Mouse (Mus musculus) forelimb bud, embryonic 11.5 days (tissue): ENCODE measurements at regions not wholly inside any gene's neighbourhood (a gene's known extent, or its start where the extent isn't known, plus 50 kb on each side); places are given as distances from the start of the nearest gene placed in this dataset.

Source experiments
- DNase-seq: peaks from one replicate; pipeline ENCODE4 v3.0.0-alpha.2; 2012; ENCODE audit warnings: low read depth, low spot score

DNA sequence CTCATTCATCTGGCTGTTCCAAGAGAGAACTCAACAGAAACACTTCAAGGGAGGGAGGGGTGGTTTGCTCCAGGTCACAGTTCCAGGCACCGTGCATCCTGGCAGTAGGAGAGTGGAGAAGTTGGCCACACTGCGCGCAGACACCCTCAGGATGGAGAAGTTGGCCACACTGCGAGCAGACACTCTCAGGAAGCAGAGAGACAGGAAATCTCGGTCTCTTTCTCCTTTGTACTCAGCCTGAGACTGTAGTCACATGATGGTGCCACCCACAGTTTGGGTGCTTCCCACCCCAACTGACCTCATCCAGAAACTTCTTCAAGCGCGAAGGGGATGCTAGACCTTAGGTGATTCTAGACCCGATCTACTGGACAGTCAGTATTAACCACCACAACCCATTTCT is 170.4 kb downstream of the Bcl11b start:
- no peak for DNase-seq

DNA sequence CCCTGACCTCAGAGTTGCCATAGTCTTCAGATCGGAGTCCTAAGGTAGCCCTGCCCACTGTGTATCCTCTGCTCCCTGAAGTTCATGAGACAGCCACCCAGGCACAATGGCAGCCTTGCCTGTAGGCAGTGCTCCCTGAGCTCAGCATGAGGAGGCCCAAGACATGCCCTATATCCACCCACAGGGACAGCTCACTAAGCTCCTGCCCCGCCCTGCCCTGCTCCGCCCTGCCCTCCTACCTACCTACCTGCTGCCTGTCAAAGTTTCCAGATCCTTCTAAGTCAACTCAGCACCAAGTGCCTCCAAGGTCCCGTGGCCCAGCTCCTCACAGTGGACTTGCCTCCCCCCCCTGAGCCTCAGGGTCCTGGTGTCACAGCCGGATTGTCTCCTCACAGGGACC is 168.9 kb downstream of the Bcl11b start:
- no peak for DNase-seq

DNA sequence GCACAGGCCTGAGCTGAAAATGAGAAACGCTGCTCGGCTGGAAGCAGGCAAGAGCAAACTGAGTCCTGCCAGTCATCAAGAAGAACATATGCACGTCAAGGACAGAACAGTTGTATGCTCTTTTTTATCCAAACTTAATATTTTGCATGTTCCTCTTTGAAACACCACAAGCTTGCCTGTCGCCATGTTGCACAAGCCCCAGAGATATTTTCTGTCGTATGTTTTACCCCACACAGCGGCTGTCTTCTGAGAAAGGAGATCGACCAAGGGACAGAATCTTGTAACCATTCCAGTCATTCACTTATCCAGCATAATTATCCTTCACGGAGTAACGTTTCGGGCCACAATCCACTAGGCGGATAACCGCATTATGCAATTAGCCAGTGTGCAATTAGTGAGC is 165.7 kb downstream of the Bcl11b start:
- DNase-seq, result no peak

GRCm38 (mm10) chr12:107844631-107845030 is 158.8 kb downstream of the Bcl11b start:
- no peak for DNase-seq

DNA sequence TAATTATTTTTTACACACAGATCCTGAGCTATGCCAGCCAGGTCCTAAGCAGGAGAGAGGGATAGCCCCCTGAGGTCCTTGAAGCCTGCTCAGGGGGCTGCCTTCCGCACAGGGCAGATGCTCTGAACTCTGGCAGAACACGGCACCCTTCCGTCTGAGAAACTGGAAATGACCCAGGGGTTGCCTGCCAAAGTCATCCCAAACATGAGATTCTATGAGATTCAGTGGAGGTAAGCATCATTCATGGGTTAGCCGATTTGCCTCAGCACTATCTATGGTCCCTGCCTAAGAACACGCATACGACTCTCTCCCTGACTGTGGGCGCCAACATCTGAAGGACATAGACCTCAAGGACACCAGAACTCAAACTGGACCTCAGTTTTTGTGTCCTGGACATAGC is 152.8 kb downstream of the Bcl11b start:
- DNase-seq, result no peak

- no peak for DNase-seq
Observed at GRCm38 (mm10) chr12:107852921-107853320, 150.5 kb downstream of the Bcl11b start.

GRCm38 (mm10) chr12:107855547-107855946 is 147.9 kb downstream of the Bcl11b start:
- DNase-seq, result no peak

DNA sequence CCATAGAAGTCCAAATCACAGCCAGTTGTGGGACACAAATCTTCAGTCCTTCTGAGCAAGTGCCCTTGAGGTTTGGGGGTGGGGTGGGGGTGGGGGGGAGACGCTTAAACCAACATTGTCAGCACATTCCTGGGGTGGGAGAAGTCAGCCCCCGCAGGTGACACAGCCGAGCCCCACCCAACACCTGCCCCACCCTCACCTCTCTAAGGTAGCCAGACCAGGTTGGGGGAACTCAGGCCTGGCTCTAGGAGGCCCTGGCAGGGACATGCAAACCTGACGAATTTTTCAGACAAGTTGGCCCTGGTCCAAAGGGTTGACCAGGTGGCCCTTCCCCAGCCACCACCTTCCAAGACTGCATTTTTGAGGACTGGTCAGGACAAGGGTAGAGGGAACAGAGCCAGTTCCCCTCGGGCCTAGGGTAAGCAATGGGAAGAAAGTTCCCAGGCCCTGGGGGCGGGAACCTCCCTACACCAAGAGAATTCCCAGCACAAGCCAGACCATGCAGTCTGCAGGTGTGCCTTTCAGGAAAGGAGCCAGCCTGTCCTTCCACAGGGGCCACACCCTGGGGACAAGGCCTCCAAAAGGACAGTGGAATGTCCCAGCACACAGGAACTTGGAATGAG is 146.9 kb downstream of the Bcl11b start:
- DNase-seq, result no peak

- peak; percentile 29 for DNase-seq
Observed at GRCm38 (mm10) chr12:107858536-107859280, 144.7 kb downstream of the Bcl11b start.

DNA sequence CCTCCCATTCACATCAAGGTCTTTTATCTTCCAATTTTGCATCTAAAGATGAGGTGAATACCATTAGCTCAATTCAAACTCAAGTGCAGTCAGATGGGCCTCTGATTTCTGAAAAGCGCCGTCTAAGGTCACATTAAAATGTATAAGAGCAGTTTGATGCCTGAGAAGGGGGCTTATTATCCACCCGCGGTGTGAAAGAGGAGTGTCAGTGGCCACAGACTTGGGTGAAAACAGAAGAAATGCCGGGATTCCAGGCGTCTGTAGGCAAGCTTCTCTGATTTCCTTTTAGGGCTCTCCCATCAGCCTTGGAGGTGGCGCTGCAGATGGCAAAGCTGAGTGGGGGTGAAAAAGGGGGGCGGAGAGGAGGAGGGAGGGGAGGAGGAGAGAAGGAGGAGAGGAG is 143.7 kb downstream of the Bcl11b start:
- DNase-seq, result no peak

- no peak for DNase-seq
Observed at GRCm38 (mm10) chr12:107860358-107860757, 143.0 kb downstream of the Bcl11b start.
